Mouse (Mus musculus): Measurements from ENCODE around the gene Gm10999.
"Not testable (repeated sequence)": the region's sequence is repeated elsewhere in the genome, so short reads cannot be mapped to it uniquely, and the experiment has no call there.

- not testable (repeated sequence) for TF ChIP-seq CTCF (IDR thresholded peaks at IDR 0.05; ENCODE audit: insufficient read depth, low read length); POLR2A (IDR thresholded peaks at IDR 0.05; ENCODE audit: borderline replicate concordance, extremely low read depth, low read depth, low read length)
Observed at GRCm38 (mm10) chr8:129115761-129116160, 15.7 kb downstream of the Gm10999 start.

Measured in lung, adult 2 months (tissue).